Mouse (Mus musculus) heart, embryonic 15.5 days (tissue): ENCODE data around the gene Nploc4. TPM values are rescaled to one million over a fixed set of nuclear protein-coding genes. Genes with fewer than 3 reads are reported as not detected.
"Not testable (repeated sequence)": the region's sequence is repeated elsewhere in the genome, so short reads cannot be mapped to it uniquely, and the experiment has no call there.

Experiments used
- ATAC-seq: fragments of 200-750 bp; cut with Nextera tagmentation; replicated peaks from 2 replicates; pipeline ENCODE4 v1.8.0; 2017; ENCODE audit warnings: low read depth, moderate TSS enrichment; ENCODE audit not compliant: insufficient number of reproducible peaks, insufficient read depth, low FRiP score
- H3K27ac ChIP-seq: fragments of 300-500 bp; sonication (generic); 2 replicates; pipeline ENCODE4 v1.5.1; 2015; ENCODE audit warnings: mild to moderate bottlenecking, inconsistent platforms
- H3K27me3 ChIP-seq: fragments of 300-500 bp; sonication (generic); 2 replicates; pipeline ENCODE4 v1.6.1; 2015; ENCODE audit warnings: inconsistent platforms
- H3K36me3 ChIP-seq: fragments of 300-500 bp; sonication (generic); 2 replicates; pipeline ENCODE4 v1.6.1; 2015; ENCODE audit warnings: mild to moderate bottlenecking, inconsistent platforms
- H3K4me1 ChIP-seq: fragments of 300-500 bp; sonication (generic); replicated peaks from 2 replicates; pipeline ENCODE4 v1.6.1; 2015; ENCODE audit warnings: inconsistent platforms
- H3K4me2 ChIP-seq: fragments of 300-500 bp; sonication (generic); 2 replicates; pipeline ENCODE4 v1.6.1; 2015; ENCODE audit warnings: inconsistent platforms, mild to moderate bottlenecking, moderate library complexity
- H3K4me3 ChIP-seq: fragments of 300-500 bp; sonication (generic); 2 replicates; pipeline ENCODE4 v1.5.1; 2015; ENCODE audit warnings: mild to moderate bottlenecking, inconsistent platforms
- H3K9ac ChIP-seq: fragments of 300-500 bp; sonication (generic); 2 replicates; pipeline ENCODE4 v1.6.1; 2015; ENCODE audit warnings: mild to moderate bottlenecking, inconsistent platforms
- H3K9me3 ChIP-seq: fragments of 300-500 bp; sonication (generic); replicated peaks from 2 replicates; pipeline ENCODE4 v1.6.1; 2016; ENCODE audit warnings: inconsistent platforms
- WGBS: fragments of 180-500 bp; shearing (Covaris S2); methylation state at CpG from one replicate; pipeline ENCODE4 v1.1.7; 2015; ENCODE audit warnings: mixed read lengths; 5-methylcytosine and 5-hydroxymethylcytosine counted together
- polyA plus RNA-seq: library from polyadenylated mRNA; unstranded; fragments of >200 nt; fragmentation: Nextera tagmentation; extraction: Ambion mirVana; gene quantifications from 2 replicates; pipeline ENCODE4 v1.2.1, GENCODE M21; 2015

The Nploc4 gene
- polyA plus RNA-seq, 1 experiment from 2014 or later, result 22.5 TPM

DNA sequence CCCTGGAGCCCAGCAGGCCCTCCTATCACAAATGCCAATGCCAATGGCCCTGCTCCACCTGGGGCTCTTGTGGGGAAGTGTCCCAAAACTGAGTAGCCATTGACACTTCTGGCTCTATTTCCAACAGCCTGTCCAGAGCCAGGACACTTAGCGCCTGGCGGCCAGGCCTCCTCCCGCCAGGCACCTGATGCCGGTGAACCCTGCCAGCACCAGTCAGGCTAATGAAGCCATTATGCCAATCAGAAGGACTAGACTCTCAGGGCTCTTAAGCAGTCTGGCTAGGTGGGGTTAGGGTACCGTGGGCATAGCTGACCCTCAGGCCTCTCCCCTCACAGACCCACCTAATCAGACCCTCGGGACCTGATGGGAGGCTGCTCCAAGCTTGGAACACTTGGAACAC lies 78.1 kb downstream of the Nploc4 start:
- Histone ChIP-seq H3K27ac (no peak overlapping the region), H3K4me1 (peaks cover 49% of the 10 kb centered on the region), H3K27me3 (no peaks in the 10 kb centered on the region), H3K36me3 (no peaks in the 10 kb centered on the region), H3K4me2 (no peak overlapping the region), H3K9me3 (no peaks in the 10 kb centered on the region), H3K4me3 (no peak overlapping the region), H3K9ac (no peak overlapping the region)
- ATAC-seq, result no peak
- 67% methylated on average over 6 of the region's 6 CpGs for WGBS

- H3K9ac ChIP-seq, result no peak overlapping the region
- 19% methylated on average over 10 of the region's 10 CpGs for WGBS
- H3K36me3 ChIP-seq, result no peaks in the 10 kb centered on the region
- H3K4me3 ChIP-seq, result no peak overlapping the region
- ATAC-seq, result peak; percentile 58
- peak overlapping the region; percentile 50 for H3K27ac ChIP-seq
- peaks cover 63% of the 10 kb centered on the region for H3K4me1 ChIP-seq
- no peaks in the 10 kb centered on the region for H3K9me3 ChIP-seq
- H3K4me2 ChIP-seq, result 0 out of 2 replicates have a peak overlapping the region, but pooled peaks have one; percentile 19
- no peaks in the 10 kb centered on the region for H3K27me3 ChIP-seq
Measured at GRCm38 (mm10) chr11:120357791-120358401, 79.6 kb downstream of the Nploc4 start.

- peaks cover 72% of the 10 kb centered on the region for H3K4me1 ChIP-seq
- ATAC-seq, result no peak
- H3K36me3 ChIP-seq, result no peaks in the 10 kb centered on the region
- H3K4me3 ChIP-seq, result no peak overlapping the region
- 89% methylated on average over 4 of the region's 4 CpGs for WGBS
- no peak overlapping the region for H3K4me2 ChIP-seq
- H3K9ac ChIP-seq, result no peak overlapping the region
- H3K27me3 ChIP-seq, result no peaks in the 10 kb centered on the region
- H3K27ac ChIP-seq, result no peak overlapping the region
- H3K9me3 ChIP-seq, result no peaks in the 10 kb centered on the region
Measured at GRCm38 (mm10) chr11:120356900-120357299, 80.6 kb downstream of the Nploc4 start.

- WGBS, result 76% methylated on average over 15 of the region's 15 CpGs
- Histone ChIP-seq H3K36me3 (no peaks in the 10 kb centered on the region), H3K9me3 (no peaks in the 10 kb centered on the region), H3K9ac (no peak overlapping the region), H3K4me1 (peaks cover 77% of the 10 kb centered on the region), H3K4me2 (no peak overlapping the region), H3K27me3 (no peaks in the 10 kb centered on the region), H3K27ac (no peak overlapping the region), H3K4me3 (no peak overlapping the region)
- ATAC-seq, result no peak
Measured at GRCm38 (mm10) chr11:120356319-120356840, 81.1 kb downstream of the Nploc4 start.

DNA sequence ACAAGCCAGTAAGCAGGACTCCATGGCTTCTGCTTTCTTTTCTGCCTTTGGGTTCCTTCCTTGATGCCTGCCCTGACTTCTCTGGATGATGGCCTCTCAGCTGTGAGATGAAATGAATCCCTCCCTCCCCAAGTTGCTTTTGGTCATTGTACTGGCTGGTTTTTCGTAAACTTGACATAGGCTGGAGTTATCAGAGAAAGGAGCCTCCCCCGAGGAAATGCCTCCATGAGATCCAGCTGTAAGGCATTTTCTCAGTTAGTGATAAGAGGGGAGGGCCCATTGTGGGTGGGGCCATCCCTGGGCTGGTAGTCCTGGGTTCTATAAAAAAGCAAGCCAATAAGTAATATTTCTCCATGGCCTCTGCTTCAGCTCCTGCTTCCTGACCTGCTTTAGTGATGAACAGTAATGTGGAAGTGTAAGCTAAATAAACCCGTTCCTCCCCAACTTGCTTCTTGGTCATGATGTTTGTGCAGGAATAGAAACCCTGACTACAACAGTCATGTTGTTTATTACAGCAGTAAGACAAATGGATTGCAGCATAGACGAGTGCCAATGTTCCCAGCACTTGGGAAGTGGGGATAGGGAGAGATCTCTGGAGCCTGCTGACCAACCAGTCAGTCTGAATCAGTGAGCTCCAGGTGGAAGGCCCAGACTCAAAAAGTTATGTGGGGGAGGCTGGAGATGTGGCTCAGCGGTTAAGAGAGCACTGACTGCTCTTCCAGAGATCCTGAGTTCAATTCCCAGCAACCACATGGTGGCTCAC lies 82.0 kb downstream of the Nploc4 start:
- Histone ChIP-seq H3K9me3 (no peaks in the 10 kb centered on the region), H3K27ac (peak overlapping the region; percentile 57), H3K9ac (no peak overlapping the region), H3K4me1 (peaks cover 84% of the 10 kb centered on the region), H3K36me3 (no peaks in the 10 kb centered on the region), H3K27me3 (no peaks in the 10 kb centered on the region), H3K4me2 (no peak overlapping the region), H3K4me3 (no peak overlapping the region)
- no peak for ATAC-seq
- WGBS, result 50% methylated on average over 5 of the region's 5 CpGs

- H3K4me1 ChIP-seq, result peaks cover 76% of the 10 kb centered on the region
- H3K27me3 ChIP-seq, result no peaks in the 10 kb centered on the region
- no peak overlapping the region for H3K4me3 ChIP-seq
- no peaks in the 10 kb centered on the region for H3K36me3 ChIP-seq
- peak overlapping the region; percentile 57 for H3K27ac ChIP-seq
- H3K9ac ChIP-seq, result no peak overlapping the region
- no peak overlapping the region for H3K4me2 ChIP-seq
- no peak for ATAC-seq
- no peaks in the 10 kb centered on the region for H3K9me3 ChIP-seq
- 78% methylated on average over 17 of the region's 17 CpGs for WGBS
Measured at GRCm38 (mm10) chr11:120354304-120355276, 82.9 kb downstream of the Nploc4 start.

DNA sequence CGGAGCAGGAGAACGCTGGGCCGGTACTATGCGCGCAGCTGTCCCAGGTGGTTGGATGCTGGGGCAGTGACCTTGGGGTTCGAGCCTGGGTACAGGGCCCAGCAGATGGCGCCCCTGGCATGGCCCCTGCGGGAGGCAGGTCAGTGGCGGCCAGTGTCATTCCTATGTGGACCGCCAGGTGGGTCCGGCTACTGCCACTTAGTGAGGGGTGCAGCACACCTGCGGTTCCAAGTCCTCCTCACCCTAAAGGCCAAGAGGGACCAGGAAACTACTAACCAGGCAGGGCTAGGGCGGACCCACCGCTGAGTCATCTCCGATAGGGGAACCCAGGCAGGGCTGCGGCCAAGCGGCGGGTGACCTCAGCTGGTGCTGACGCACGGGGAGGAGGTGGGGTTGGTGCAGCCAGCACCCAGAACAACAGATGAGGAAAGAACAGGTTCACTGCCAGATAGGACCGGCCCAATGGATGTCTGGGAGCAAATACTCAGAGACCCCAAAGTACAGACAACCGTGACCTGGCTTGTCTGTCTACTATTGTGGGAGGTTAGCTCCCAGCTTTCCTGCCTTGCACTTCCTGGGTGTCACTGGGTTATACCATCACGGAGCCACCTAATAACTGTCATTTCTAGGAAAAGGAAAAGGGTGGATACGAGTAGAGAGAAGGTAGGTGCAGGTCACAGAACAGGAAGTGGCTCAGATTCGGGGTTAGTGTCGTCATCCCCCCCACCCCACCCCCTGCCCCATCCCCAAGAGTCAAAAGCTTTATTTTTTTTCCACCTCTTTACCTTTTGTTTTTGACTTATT lies 83.8 kb downstream of the Nploc4 start:
- H3K36me3 ChIP-seq, result no peaks in the 10 kb centered on the region
- peak overlapping the region; percentile 96 for H3K27ac ChIP-seq
- no peaks in the 10 kb centered on the region for H3K27me3 ChIP-seq
- H3K9me3 ChIP-seq, result no peaks in the 10 kb centered on the region
- WGBS, result 14% methylated on average over 26 of the region's 26 CpGs
- H3K4me1 ChIP-seq, result peaks cover 67% of the 10 kb centered on the region
- peak overlapping the region; percentile 54 for H3K9ac ChIP-seq
- H3K4me3 ChIP-seq, result peak overlapping the region; percentile 38
- peak; percentile 4; the same call in 1 of the 2 replicates for ATAC-seq
- peak overlapping the region; percentile 66 for H3K4me2 ChIP-seq

- no peaks in the 10 kb centered on the region for H3K27me3 ChIP-seq
- ATAC-seq, result no peak
- peak overlapping the region; percentile 96 for H3K27ac ChIP-seq
- 56% methylated on average over 13 of the region's 13 CpGs for WGBS
- peaks cover 57% of the 10 kb centered on the region for H3K4me1 ChIP-seq
- no peaks in the 10 kb centered on the region for H3K36me3 ChIP-seq
- H3K9ac ChIP-seq, result peak overlapping the region; percentile 24; the same call in 1 of the 2 replicates
- H3K4me2 ChIP-seq, result peak overlapping the region; percentile 66
- no peak overlapping the region for H3K4me3 ChIP-seq
- no peaks in the 10 kb centered on the region for H3K9me3 ChIP-seq
Measured at GRCm38 (mm10) chr11:120352571-120353290, 84.8 kb downstream of the Nploc4 start.

DNA sequence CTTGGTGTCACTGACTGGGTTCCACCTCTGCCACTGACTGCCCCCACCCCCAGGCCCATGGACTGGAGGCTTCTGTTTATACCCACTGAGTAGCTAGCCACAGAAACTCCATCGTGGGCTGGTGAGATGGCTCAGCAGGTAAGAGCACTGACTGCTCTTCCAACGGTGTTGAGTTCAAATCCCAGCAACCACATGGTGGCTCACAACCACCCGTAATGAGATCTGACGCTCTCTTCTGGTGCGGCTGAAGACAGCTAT lies 85.5 kb downstream of the Nploc4 start:
- H3K27me3 ChIP-seq, H3K4me3 ChIP-seq, H3K4me2 ChIP-seq, ATAC-seq, H3K36me3 ChIP-seq, H3K9me3 ChIP-seq: not testable (repeated sequence)
- peak overlapping the region; percentile 96 for H3K27ac ChIP-seq
- peak overlapping the region; percentile 81; the same call in 1 of the 2 replicates for H3K9ac ChIP-seq
- WGBS, result 85% methylated on average over 5 of the region's 5 CpGs
- H3K4me1 ChIP-seq, result peaks cover 50% of the 10 kb centered on the region
